Mouse (Mus musculus) CD4-positive, CD25-positive, alpha-beta regulatory T cell, adult 4 months (primary cell): ENCODE results near the gene Cdt1. TPM values are rescaled to one million over a fixed set of nuclear protein-coding genes. Genes with fewer than 3 reads are reported as not detected.

ENCODE experiments used
- ATAC-seq: one replicate; pipeline ENCODE4 v1.8.0; 2017
- polyA plus RNA-seq, 2 experiments: library from polyadenylated mRNA; unstranded; fragments of 100-300 nt; shearing (Covaris generic); gene quantifications; one replicate each; pipeline ENCODE4 v1.2.1; 2017

The Cdt1 gene
- polyA plus RNA-seq, 2 experiments from 2014 or later, result 8.2 to 12.6 TPM

GRCm38 (mm10) chr8:122574667-122575251, 6.9 kb downstream of the Cdt1 start:
- no peak for ATAC-seq

DNA sequence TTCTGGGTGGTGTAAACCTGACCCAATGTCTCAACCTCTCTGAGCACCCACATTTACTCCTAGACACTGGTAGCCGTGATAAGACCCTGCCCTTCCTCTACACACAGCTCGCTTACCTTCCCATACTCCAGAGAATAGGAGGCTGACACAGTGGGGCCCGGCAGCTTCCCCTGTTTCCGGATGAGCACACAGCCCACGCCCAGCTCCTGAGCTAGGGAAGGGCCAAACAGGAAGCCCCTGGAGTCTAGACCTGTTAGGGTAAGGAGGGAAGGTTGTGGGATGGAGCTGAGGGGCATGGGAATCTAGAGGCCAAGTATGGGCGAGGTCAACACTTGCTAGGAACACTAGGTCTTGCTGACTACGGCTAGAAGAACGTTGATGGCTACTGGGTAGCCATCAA, 7.5 kb downstream of the Cdt1 start:
- no peak for ATAC-seq

- peak; percentile 13 for ATAC-seq
Measured at GRCm38 (mm10) chr8:122575735-122576647, 8.2 kb downstream of the Cdt1 start.

- peak; percentile 99 for ATAC-seq
Measured at GRCm38 (mm10) chr8:122576648-122577022, 8.8 kb downstream of the Cdt1 start, which contains the start of gene Aprt. Aprt (minus strand) TSS chr8:122576909.

GRCm38 (mm10) chr8:122577116-122577515, 9.3 kb downstream of the Cdt1 start:
- no peak for ATAC-seq

- ATAC-seq, result no peak
Measured at GRCm38 (mm10) chr8:122579196-122579595, 11.4 kb downstream of the Cdt1 start.

GRCm38 (mm10) chr8:122580926-122581325, 13.1 kb downstream of the Cdt1 start:
- no peak for ATAC-seq

- no peak for ATAC-seq
Measured at GRCm38 (mm10) chr8:122584981-122585380, 17.2 kb downstream of the Cdt1 start.

- ATAC-seq, result no peak
Measured at GRCm38 (mm10) chr8:122585411-122585891, 17.6 kb downstream of the Cdt1 start.

- no peak for ATAC-seq
Measured at GRCm38 (mm10) chr8:122586171-122586570, 18.4 kb downstream of the Cdt1 start.

- ATAC-seq, result no peak
Measured at GRCm38 (mm10) chr8:122586749-122587148, 18.9 kb downstream of the Cdt1 start.

- ATAC-seq, result no peak
Measured at GRCm38 (mm10) chr8:122593240-122593639, 25.4 kb downstream of the Cdt1 start.

GRCm38 (mm10) chr8:122593783-122594507, 26.1 kb downstream of the Cdt1 start:
- no peak for ATAC-seq

DNA sequence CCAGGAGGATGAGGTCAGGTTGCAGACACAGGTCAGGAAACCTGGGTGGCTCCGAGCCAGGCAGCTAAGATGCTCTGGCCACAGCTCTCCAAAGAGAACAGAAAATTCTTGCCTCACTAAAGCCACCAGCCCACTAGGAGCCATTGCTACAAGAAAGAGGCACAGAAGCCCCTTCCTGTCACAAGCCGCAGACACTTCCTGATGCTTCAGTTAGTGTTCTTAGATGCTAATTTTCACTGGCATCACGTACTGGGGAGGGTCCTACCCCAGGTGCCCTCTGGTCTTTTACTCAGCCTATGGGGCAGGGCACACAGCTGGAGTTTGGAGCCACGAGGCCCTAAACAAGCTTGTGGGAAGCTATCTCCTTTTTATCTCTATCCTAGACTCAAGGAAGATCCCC, 28.2 kb downstream of the Cdt1 start:
- no peak for ATAC-seq

- no peak for ATAC-seq
Measured at GRCm38 (mm10) chr8:122600666-122601065, 32.9 kb downstream of the Cdt1 start.

DNA sequence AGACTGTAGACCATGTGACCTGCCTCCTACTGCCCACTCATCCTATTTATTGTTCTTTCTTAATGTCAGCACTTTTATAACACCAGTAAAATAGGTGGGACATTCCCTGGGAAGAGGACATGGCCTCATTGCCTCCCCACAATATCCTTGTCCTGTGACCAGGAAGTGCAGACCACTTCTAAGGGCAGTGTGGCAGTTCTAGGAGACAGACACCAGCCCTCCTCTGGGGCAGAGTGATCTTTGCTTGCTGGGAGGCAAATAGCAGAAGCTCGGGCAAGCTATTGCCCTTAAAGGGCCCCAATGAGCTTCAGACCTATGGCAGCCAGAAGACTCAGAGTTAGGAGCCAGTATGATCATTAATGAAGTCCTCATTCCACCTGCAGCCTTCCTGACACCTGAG, 36.8 kb downstream of the Cdt1 start:
- ATAC-seq, result no peak

GRCm38 (mm10) chr8:122605367-122605766, 37.6 kb downstream of the Cdt1 start:
- ATAC-seq, result no peak

- ATAC-seq, result no peak
Measured at GRCm38 (mm10) chr8:122606810-122607209, 39.0 kb downstream of the Cdt1 start.

DNA sequence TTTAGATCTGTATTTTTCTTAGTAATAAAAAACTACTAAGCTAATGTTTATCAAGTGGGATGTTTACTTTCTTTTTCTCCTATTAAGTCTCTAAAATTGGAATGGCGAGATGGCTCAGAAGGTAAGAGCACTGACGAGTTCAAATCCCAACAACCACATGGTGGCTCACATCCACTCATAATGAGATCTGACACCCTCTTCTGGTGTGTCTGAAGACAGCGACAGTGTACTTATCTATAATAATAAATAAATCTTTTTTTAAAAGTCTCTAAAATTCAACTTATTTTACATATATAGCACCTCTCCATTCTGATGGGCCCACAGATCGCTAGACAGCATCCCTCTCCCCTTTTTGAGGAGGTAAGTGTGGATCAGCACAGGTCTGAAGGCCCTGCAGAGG, 42.4 kb downstream of the Cdt1 start:
- no peak for ATAC-seq

DNA sequence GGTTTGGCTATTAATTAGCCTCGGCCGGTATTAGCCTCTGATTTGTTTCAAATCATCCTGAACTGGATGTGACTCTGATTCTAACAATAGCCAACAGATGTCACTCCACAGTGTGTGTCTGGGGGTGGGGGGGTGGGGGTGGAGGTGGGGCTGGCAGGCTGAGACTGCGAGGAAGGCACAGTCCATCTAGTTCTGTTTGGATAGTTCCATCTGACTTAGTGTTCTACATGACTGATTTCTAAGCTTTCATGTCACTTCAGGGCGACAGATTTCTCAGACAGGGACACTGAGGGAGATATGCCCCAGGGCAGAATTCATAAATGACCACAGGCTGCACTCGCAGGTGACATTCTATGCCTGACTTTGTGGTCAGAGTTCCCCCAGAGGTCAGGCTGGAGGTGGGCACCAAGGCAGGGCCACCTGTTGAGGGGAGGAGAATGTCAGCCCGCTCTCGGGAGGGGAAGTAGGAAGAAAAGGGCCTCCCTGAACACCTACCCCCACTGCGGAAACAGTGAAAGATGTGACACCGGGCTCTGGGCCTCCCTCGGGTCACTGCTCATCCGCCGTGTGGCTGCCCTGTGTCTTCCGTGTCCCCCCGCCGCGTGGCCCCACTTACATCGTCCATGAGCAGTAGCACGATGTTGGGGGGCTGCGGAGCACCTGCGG, 42.9 kb downstream of the Cdt1 start:
- peak; percentile 24 for ATAC-seq

- ATAC-seq, result peak; percentile 100
Measured at GRCm38 (mm10) chr8:122611295-122612133, 43.7 kb downstream of the Cdt1 start, which contains the start of the genes Galns and Trappc2l. Galns (minus strand) TSS chr8:122611463. Trappc2l (plus strand) TSS chr8:122611640.
